Mouse (Mus musculus) mammary gland, adult 2 months (tissue): Measurements from ENCODE around the gene Bbs2. TPM values are rescaled to one million over a fixed set of nuclear protein-coding genes. Genes with fewer than 3 reads are reported as not detected.

Experiments
- polyA plus RNA-seq: library from polyadenylated mRNA; depleted of rRNA; stranded (reverse); fragments of >200 nt; gene quantifications from 2 replicates; pipeline ENCODE4 v1.2.3, GENCODE M21; 2012; ENCODE audit warnings: low replicate concordance; rRNA removed

Gene Bbs2
- 14.3 and 20.1 TPM in 2 replicates for polyA plus RNA-seq

DNA sequence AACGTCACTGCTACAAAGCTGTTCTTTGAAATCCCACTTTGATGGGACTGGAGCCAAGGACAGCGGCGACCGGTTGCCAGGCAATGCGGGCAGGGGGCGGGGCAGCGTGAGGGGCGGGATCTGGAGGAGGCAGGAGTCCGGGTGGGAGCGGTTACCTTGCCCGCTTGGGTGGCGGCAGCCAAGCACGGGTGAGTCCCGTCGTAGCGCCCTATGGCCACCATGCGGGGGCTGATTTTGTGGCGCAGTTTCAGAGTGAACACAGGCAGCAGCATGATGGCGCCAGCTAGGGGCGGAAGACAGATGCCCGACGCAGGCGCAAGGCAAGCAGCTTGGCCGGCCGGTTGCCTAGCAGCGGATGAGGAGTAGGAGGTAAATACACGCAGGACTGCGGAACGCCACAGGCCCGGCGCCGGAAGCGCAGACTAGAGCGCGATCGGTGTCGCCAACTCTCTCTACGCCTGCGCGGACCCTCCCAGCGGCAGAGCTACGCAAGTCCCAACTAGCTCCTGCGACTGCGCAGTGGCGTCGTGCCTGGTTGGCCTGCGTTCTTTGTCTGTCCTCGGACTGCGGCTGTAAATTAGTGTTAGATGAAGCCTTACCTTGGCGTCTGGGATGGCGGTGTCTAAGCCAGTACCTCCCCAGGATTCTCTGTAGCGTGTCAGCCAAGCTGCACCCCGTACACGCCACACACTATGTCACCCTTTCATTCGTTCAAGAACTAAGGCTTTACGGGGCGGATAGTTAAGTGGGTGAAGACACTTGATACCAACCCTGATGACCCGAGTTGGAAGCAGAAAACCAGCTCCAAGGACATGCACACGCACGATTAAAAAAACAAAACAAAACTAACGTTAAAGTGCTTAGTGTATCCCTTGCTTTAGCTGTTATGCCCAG, at the start of gene Bbs2:
Gene Bbs2 (minus strand): TSS at position 848 of the 894 bp plus-strand sequence.

DNA sequence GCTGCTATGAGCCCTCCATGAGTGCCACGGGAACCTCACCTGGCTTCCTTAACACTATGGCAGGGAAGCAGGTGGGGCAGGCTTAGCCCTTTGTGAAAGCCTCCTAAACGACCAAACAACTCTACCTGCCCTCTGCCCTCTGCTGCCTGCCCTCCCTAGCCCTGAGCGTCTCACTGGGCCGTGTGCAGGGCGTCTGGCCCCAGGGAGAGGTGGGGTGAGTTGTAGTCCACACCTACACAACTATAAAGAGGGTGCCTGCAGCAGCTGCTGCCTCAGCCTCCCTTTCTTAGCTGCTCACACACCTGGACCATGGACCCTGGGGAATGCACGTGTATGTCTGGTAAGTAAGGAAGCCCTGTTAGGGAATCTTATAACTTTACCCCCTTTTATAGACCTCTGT, 38.2 kb upstream of the Bbs2 start, which contains the start of gene Mt4:
Gene Mt4 (plus strand): TSS at position 265 of the 400 bp plus-strand sequence.

DNA sequence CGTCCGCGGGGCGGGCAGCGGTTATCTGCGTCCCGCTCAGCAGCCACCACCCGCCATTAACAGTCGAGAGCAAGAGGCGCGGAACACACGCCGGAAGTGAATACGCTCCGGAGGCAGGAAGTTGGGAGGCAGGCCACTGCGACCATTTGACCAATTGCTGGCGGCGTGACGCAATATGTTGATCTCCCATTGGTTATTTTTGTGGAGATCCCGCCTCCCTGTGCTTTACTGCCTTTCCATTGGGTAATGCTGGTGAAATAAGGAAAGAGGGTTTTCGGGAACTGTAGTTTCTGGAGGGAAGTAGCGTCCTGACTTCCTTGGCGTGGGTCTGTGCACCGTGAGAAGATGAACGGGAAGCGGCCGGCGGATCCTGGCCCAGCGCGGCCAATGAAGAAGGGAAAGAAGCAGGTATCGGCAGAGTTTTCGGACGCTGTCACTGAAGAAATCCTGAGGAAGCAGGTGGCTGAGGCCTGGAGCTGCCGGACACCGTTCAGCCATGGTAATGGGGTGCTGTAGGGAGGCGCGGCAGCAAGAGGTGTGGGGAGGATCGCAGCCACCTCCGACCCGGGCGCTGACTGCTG, 61.7 kb downstream of the Bbs2 start, which contains the start of the genes Nudt21 and Ogfod1:
Gene Nudt21 (minus strand): TSS at position 88 of the 581 bp plus-strand sequence.
Gene Ogfod1 (plus strand): TSS at position 255 of the 581 bp plus-strand sequence.

Other genes with a start within 250 kb of the Bbs2 start
- 115 and 141 TPM in 2 replicates for gene Amfr, start 86.1 kb downstream of the Bbs2 start, polyA plus RNA-seq
- gene Nudt21, start 61.9 kb downstream of the Bbs2 start, polyA plus RNA-seq, result 15.0 and 71.3 TPM in 2 replicates
- 4.9 and 11.1 TPM in 2 replicates for gene Ogfod1, start 61.7 kb downstream of the Bbs2 start, polyA plus RNA-seq
- 0.76 and 7.8 TPM in 2 replicates for gene Mt4, start 38.3 kb upstream of the Bbs2 start, polyA plus RNA-seq
- gene Mt3, start 53.7 kb upstream of the Bbs2 start, polyA plus RNA-seq, result 0.81 and 1.4 TPM in 2 replicates
- 25.6 and 29.5 TPM in 2 replicates for gene Mt2, start 73.7 kb upstream of the Bbs2 start, polyA plus RNA-seq
- 682 and 757 TPM in 2 replicates for gene Mt1, start 80.2 kb upstream of the Bbs2 start, polyA plus RNA-seq
- gene Nup93, start 115.6 kb upstream of the Bbs2 start, polyA plus RNA-seq, result 11.8 and 16.8 TPM in 2 replicates
- 0.27 and 0.44 TPM in 2 replicates for gene Slc12a3, start 230.3 kb upstream of the Bbs2 start, polyA plus RNA-seq